Mouse (Mus musculus) left cerebral cortex, adult 8-10 months (tissue): Measurements from ENCODE around the gene Hist1h1d. TPM values are rescaled to one million over a fixed set of nuclear protein-coding genes. Genes with fewer than 3 reads are reported as not detected.

ENCODE experiments used
- DNase-seq, 2 experiments: peaks; one replicate each; pipeline ENCODE4 v3.0.0; 2022; ENCODE audit warnings: low spot score in 2 of 2
- total RNA-seq, 4 experiments: library from RNA; stranded (reverse); gene quantifications; 2 replicates each; pipeline ENCODE4 v1.2.4; 2022

Hist1h1d gene
- 1 to 10 TPM; 3.4 to 4.2 (median 3.5) TPM for total RNA-seq

GRCm38 (mm10) chr13:23552962-23553361 lies at the start of gene Hist1h1d:
Gene Hist1h1d (plus strand): TSS chr13:23553262.
- no peak for DNase-seq

GRCm38 (mm10) chr13:23503797-23504196 lies 49.3 kb upstream of the Hist1h1d start:
- peak in 1 of 2 experiments; percentile 43 for DNase-seq

- DNase-seq, result no peak
Measured at GRCm38 (mm10) chr13:23505662-23506345, 47.3 kb upstream of the Hist1h1d start.

GRCm38 (mm10) chr13:23506351-23506750 lies 46.7 kb upstream of the Hist1h1d start:
- DNase-seq, result no peak

DNA sequence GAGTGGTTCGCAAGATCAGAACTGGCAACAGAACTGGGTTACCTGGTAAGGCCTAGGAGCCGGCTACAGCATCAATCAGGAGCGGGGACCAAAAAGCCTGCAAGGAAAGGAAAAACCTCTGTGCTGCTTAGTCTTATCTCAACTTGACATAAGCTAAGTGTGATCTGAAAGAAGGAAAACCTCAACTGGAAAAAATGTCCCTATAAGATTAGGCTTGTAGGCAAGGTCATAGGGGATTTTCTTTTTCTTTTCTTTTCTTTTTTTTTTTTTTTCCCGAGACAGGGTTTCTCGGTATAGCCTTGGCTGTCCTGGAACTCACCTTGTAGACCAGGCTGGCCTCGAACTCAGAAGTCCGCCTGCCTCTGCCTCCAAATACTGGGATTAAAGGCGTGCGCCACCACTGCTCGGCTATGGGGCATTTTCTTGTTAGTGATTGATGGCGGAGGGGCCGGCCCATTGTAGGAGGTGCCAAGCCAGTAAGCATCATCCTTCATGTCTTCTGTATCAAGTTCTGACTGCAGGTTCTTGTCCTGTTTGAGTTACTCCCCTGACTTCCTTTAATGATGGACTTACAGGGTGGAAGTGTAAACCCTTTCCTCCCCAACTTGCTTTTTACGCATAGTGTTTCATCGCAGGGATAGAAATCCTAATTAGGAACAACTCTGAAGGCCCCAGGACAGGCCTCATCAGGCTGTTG lies 46.1 kb upstream of the Hist1h1d start:
- DNase-seq, result no peak

- no peak for DNase-seq
Measured at GRCm38 (mm10) chr13:23510127-23510526, 42.9 kb upstream of the Hist1h1d start.

- DNase-seq, result no peak
Measured at GRCm38 (mm10) chr13:23513517-23513916, 39.5 kb upstream of the Hist1h1d start.

DNA sequence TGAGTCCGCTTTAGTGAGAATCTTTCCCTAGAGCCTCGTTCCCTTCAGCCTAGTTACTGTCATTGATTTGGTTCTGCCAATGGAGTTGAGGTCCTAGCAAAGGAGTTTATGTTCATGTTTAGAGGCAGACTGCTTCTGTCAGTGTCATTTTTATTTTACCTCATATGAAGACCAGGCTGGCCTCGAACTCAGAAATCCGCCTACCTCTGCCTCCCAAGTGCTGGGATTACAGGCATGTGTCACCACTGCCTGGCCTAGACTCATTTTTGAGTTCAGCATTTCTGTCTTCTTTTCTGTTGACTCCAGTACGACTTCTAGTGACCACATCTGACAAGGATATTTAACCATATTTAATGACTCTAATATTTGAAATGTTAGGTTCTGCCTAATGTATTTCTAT lies 37.8 kb upstream of the Hist1h1d start:
- DNase-seq, result no peak

- DNase-seq, result no peak
Measured at GRCm38 (mm10) chr13:23515826-23516620, 37.0 kb upstream of the Hist1h1d start.

DNA sequence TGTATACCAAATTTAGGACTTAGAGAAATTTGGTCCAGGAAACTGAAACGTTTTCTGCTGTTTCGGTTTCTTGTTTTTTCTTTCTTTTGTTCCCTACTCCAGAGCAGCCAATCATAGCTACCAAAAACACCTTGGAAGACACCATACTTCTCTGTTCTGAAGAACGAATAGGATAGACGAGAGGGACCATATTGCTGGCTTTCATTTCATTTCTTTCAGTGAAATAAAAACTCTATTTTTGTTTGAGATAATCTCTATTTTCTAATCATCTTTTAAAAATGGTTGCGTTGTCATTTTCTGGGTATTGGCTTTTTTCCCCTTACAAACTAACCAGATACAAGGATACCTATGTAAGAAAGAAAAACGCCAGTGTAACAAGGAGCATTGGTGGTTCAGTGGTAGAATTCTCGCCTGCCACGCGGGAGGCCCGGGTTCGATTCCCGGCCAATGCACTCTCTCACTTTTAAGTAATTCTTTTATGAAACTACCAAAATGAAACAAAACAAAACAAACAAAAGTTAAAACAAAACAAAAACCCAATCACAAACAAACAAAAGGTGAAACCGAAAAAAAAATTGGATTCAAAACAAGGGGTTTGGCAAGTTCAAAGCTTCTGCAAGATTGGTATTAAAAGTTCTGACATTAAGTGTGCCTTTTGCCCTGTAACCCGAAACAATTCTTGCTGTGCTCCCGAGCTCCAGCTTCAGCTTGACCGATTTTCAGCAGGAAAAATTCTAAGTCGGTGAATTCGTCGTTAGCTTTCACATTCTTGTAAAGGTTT lies 36.0 kb upstream of the Hist1h1d start:
- peak in 1 of 2 experiments; percentile 80 for DNase-seq

DNA sequence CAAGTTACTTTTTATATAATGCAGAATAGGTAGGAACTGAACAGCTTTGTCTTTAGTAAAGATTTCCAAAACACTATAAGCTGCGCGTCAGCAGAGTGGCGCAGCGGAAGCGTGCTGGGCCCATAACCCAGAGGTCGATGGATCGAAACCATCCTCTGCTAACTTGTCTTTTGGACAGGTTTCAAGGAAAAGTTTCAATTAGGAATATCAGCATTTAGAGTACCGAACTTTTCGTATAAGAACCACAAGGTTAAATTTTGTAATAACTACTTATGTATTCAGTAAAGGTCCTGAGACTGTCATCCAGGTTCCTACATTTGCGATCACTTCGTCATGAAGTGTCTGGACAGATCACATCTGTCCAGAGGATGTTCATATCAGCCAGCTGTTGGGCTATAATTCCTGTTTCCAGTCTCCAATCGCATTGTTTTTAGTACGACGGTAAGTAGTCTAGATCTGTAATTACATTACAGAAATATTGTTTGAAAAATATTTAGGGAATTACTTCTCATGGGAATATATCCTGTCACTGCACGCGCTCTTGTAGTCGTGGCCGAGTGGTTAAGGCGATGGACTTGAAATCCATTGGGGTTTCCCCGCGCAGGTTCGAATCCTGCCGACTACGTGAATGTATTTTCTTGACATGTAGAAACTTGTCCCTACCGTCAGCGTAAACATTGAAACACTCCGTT lies 35.3 kb upstream of the Hist1h1d start:
- DNase-seq, result peak; percentile 77 to 98

DNA sequence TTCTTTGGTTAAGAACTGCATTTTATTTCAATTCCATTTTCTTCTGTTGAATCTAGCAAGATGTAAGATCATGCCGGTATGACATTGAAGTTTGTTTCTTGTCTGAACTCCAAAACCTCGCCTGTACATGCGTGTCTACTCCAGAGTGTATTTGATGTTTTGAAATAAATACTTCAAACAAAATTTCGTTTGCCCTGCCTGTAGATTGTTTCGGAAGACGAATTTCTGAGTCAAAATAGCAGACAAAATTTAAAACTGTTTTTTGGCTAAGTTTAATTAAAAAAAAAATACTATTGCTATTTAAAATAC lies 34.8 kb upstream of the Hist1h1d start:
- no peak for DNase-seq

DNA sequence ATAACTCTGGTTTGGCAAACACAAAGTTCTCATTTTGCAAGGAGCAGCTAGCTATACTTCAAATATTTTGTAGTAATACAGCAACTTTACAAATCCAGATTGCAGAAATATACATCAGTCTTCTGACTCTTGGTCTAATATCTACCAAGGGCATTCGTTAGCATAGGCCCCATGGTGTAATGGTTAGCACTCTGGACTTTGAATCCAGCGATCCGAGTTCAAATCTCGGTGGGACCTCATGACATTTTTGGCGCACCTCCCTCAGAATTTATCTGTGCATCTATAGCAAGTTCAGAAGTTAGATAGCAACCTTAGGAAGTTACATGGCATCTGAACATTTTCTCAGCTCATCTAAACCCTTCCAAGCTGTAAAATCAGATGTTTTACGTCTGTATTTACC lies 34.2 kb upstream of the Hist1h1d start:
- peak; percentile 51 to 81 for DNase-seq

GRCm38 (mm10) chr13:23519416-23519815 lies 33.6 kb upstream of the Hist1h1d start:
- peak; percentile 63 to 86 for DNase-seq

GRCm38 (mm10) chr13:23521703-23522102 lies 31.4 kb upstream of the Hist1h1d start:
- DNase-seq, result peak; percentile 58 to 87

DNA sequence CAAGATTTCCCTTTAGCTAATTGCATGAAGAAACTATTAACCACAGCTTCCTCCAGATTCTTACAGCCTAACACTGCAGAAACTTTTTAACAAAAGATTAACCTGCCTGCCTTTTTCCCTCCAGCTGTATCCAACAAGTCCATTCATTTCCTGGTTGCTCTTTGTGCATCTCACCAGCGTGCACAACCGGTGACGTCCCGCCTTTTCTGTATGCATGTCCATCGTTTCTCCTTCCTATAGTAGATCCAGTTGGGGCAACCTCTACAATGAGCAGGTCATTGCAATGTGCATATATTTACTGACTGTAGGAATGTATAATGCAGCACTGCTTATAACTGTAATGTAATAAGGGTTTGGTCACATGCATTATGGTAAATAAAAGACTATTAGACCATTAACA lies 29.1 kb upstream of the Hist1h1d start:
- no peak for DNase-seq

DNA sequence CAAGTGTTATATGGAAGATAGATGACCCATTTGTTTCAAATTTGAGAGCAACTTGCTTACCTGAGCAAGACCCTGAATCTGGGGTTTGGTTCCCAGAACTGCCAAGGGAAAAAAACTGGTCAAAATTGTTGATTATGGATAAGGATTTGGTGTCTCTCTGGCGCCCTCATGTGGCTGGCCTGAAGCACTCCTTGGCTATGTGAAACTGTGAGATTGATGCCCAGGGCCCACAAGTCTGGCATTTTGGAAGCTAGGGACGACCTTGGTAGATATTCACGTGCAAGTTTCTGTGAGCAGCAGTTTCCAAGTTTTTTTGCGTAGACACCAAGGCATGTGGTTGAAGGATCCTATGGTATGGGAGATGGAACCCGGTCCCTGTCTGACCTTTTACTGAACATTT lies 28.4 kb upstream of the Hist1h1d start:
- DNase-seq, result peak; percentile 35 to 44

GRCm38 (mm10) chr13:23525901-23526300 lies 27.2 kb upstream of the Hist1h1d start:
- DNase-seq, result no peak

- peak; percentile 80 to 99 for DNase-seq
Measured at GRCm38 (mm10) chr13:23526312-23526711, 26.8 kb upstream of the Hist1h1d start.

DNA sequence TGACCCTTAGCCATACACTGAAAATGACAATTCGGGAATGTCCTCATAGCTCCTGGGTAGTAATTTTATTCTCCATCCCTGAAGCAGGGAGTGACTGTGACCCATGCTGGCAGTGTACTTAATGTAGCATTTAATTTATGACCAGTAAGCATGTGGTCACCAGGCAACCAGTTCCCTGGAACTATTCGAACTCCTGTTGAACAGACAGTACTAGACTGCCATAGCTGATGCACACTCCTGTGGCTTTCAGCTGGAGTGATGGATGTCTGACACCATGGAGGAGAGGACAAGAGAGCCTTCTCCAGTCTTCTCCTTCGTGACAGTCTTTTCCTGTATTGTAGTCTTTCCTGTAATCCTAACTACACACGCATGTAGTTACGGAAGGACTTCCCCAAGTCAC lies 24.1 kb upstream of the Hist1h1d start:
- no peak for DNase-seq
